In genomic region chr10:41582901-41583361, GRCm38 (mm10) we compare ENCODE assay signal across 11 mouse cellular contexts.
DNase-seq lines count a peak whose midpoint lies in the region; ATAC-seq lines count a peak whose summit lies in the region.
"Had no signal": no experiment of that assay in that cellular context is flagged by ENCODE, and none has a peak within 500 bp of the region (broad histone marks: within the 10 kb centered on the region; RNA-seq: fewer than 3 reads in every experiment).

No protein-coding gene starts in this region.

- H3K9me3 ChIP-seq in heart, embryonic 10.5 days = no peaks in the 10 kb centered on the region
- no peaks in the 10 kb centered on the region for H3K9me3 ChIP-seq in midbrain, embryonic 10.5 days (replicated peaks)
- no peaks in the 10 kb centered on the region for H3K9me3 ChIP-seq in midbrain, embryonic 16.5 days (replicated peaks; ENCODE audit: control insufficient read depth, low read length, poor library complexity, severe bottlenecking)
- H3K9me3 ChIP-seq: hindbrain, embryonic 15.5 days had no signal

- no peak overlapping the region for H3K4me2 ChIP-seq in midbrain, embryonic 16.5 days (ENCODE audit: low read length)
- H3K4me2 ChIP-seq: hindbrain, embryonic 15.5 days had no signal

- WGBS in heart, embryonic 10.5 days = 8% methylated on average over 4 of the region's 5 CpGs
- 5% methylated on average over 4 of the region's 5 CpGs for WGBS in midbrain, embryonic 10.5 days
- WGBS in midbrain, embryonic 16.5 days = 2% methylated on average over 4 of the region's 5 CpGs

- no peak overlapping the region for H3K9ac ChIP-seq in midbrain, embryonic 16.5 days (ENCODE audit: low read depth, low read length)
- H3K9ac ChIP-seq: hindbrain, embryonic 15.5 days had no signal

- no peaks in the 10 kb centered on the region for H3K36me3 ChIP-seq in heart, embryonic 10.5 days
- H3K36me3 ChIP-seq in midbrain, embryonic 10.5 days = no peaks in the 10 kb centered on the region
- no peaks in the 10 kb centered on the region for H3K36me3 ChIP-seq in midbrain, embryonic 16.5 days (ENCODE audit: control insufficient read depth, insufficient read depth, low read length)
- H3K36me3 ChIP-seq: hindbrain, embryonic 15.5 days had no signal

- ATAC-seq in midbrain, embryonic 16.5 days = no peak
- ATAC-seq in megakaryocyte progenitor cell, adult 5-6 weeks (replicated peaks; ENCODE audit: poor library complexity) = no peak

- DNase-seq in heart, embryonic 10.5 days (ENCODE audit: low spot score) = no peak
- no peak for DNase-seq in heart, adult 8-10 months (ENCODE audit: low spot score)
- peak; percentile 20 for DNase-seq in midbrain, embryonic 10.5 days (ENCODE audit: low spot score)
- peak; percentile 48 for DNase-seq in forelimb bud, embryonic 11.5 days (ENCODE audit: low read depth, low spot score)
- DNase-seq in thymus, postnatal 14 days = peak; percentile 66
- DNase-seq in layer of hippocampus, postnatal 10 days (ENCODE audit: low spot score in 2 of 2) = no peak
- DNase-seq: cerebellum, adult 8-10 months had no signal

- H3K4me3 ChIP-seq in heart, embryonic 10.5 days = no peak overlapping the region
- no peak overlapping the region for H3K4me3 ChIP-seq in midbrain, embryonic 10.5 days
- no peak overlapping the region for H3K4me3 ChIP-seq in midbrain, embryonic 16.5 days (ENCODE audit: low read depth, low read length)
- H3K4me3 ChIP-seq: hindbrain, embryonic 15.5 days had no signal

- peak overlapping the region; percentile 74 for H3K27ac ChIP-seq in heart, embryonic 10.5 days
- H3K27ac ChIP-seq in midbrain, embryonic 10.5 days (replicated peaks) = peak overlapping the region; percentile 73
- no peak overlapping the region for H3K27ac ChIP-seq in midbrain, embryonic 16.5 days (ENCODE audit: low read length)
- H3K27ac ChIP-seq: hindbrain, embryonic 15.5 days; macrophage had no signal

- no peaks in the 10 kb centered on the region for H3K27me3 ChIP-seq in heart, embryonic 10.5 days (ENCODE audit: insufficient read depth, poor library complexity, severe bottlenecking)
- no peaks in the 10 kb centered on the region for H3K27me3 ChIP-seq in midbrain, embryonic 10.5 days (ENCODE audit: low read depth, poor library complexity, severe bottlenecking)
- no peaks in the 10 kb centered on the region for H3K27me3 ChIP-seq in midbrain, embryonic 16.5 days (ENCODE audit: control insufficient read depth, insufficient read depth, low read depth, low read length)
- H3K27me3 ChIP-seq: hindbrain, embryonic 15.5 days had no signal

- peaks cover 23% of the 10 kb centered on the region for H3K4me1 ChIP-seq in heart, embryonic 10.5 days
- peaks cover 10% of the 10 kb centered on the region for H3K4me1 ChIP-seq in midbrain, embryonic 10.5 days
- no peaks in the 10 kb centered on the region for H3K4me1 ChIP-seq in midbrain, embryonic 16.5 days (ENCODE audit: control insufficient read depth, insufficient read depth, low read length)
- H3K4me1 ChIP-seq: hindbrain, embryonic 15.5 days had no signal

Comparison
In these comparisons a context has a peak if more than half of its experiments do, and no peak if none do; other contexts are left out.
1. DNase-seq: peak in midbrain, embryonic 10.5 days (single experiment), forelimb bud, embryonic 11.5 days (single experiment) and thymus, postnatal 14 days (single experiment); none in heart, embryonic 10.5 days (single experiment), heart, adult 8-10 months (single experiment) and layer of hippocampus, postnatal 10 days (0 of 2).